Mouse (Mus musculus) megakaryocyte, adult 5-6 weeks (primary cell): ENCODE results near the gene Gart. TPM values are rescaled to one million over a fixed set of nuclear protein-coding genes. Genes with fewer than 3 reads are reported as not detected.

Source experiments
- total RNA-seq, 2 experiments: library from RNA; stranded (forward) in 1 of 2; stranded (reverse) in 1 of 2; fragments of 153-499, 151-499 nt in 1 of 2; fragments of 221-1000, 200-1000 nt in 1 of 2; gene quantifications; 2 replicates each; pipeline versions ENCODE4 v1.2.3 to v1.2.4; 2015 to 2017

Gart gene
- total RNA-seq, 2 experiments from 2014 or later: 59.0 to 98.1 TPM

Other genes with a start within 250 kb of the Gart start
- gene Il10rb, start 240.8 kb downstream of the Gart start, total RNA-seq (2015): 66.6 and 68.3 TPM in 2 replicates
- 63.3 and 64.6 TPM in 2 replicates for gene Il10rb, start 240.8 kb downstream of the Gart start, total RNA-seq (2017)
- 66.2 and 67.3 TPM in 2 replicates for gene Ifnar1, start 161.7 kb downstream of the Gart start, total RNA-seq (2015)
- 73.9 and 78.5 TPM in 2 replicates for gene Ifnar1, start 161.7 kb downstream of the Gart start, total RNA-seq (2017)
- gene Ifngr2, start 99.9 kb downstream of the Gart start, total RNA-seq (2015): 63.2 and 67.5 TPM in 2 replicates
- 47.0 and 49.0 TPM in 2 replicates for gene Ifngr2, start 99.9 kb downstream of the Gart start, total RNA-seq (2017)
- 102 and 112 TPM in 2 replicates for gene Tmem50b, start 49.2 kb downstream of the Gart start, total RNA-seq (2015)
- 83.4 and 89.7 TPM in 2 replicates for gene Tmem50b, start 49.2 kb downstream of the Gart start, total RNA-seq (2017)
- 2.3 and 2.7 TPM in 2 replicates for gene Dnajc28, start 27.9 kb downstream of the Gart start, total RNA-seq (2015)
- 5.0 and 6.8 TPM in 2 replicates for gene Dnajc28, start 27.9 kb downstream of the Gart start, total RNA-seq (2017)
- gene Son, start 554 bp upstream of the Gart start, total RNA-seq (2015): 271 and 279 TPM in 2 replicates
- gene Son, start 554 bp upstream of the Gart start, total RNA-seq (2017): 160 and 200 TPM in 2 replicates
- 17.8 and 32.6 TPM in 2 replicates for gene Donson, start 41.8 kb upstream of the Gart start, total RNA-seq (2015)
- 23.5 and 50.1 TPM in 2 replicates for gene Donson, start 41.8 kb upstream of the Gart start, total RNA-seq (2017)
- 61.0 and 73.7 TPM in 2 replicates for gene Cryzl1, start 82.0 kb upstream of the Gart start, total RNA-seq (2015)
- 66.0 and 69.4 TPM in 2 replicates for gene Cryzl1, start 82.0 kb upstream of the Gart start, total RNA-seq (2017)
- gene Itsn1, start 82.3 kb upstream of the Gart start, total RNA-seq (2015): 12.0 and 15.6 TPM in 2 replicates
- 12.5 and 24.2 TPM in 2 replicates for gene Itsn1, start 82.3 kb upstream of the Gart start, total RNA-seq (2017)